Mouse (Mus musculus): ENCODE measurements around the gene Celf2.
A peak's percentile ranks its signal among the peaks of the same experiment; 100 is the strongest.
"Not testable (repeated sequence)": the region's sequence is repeated elsewhere in the genome, so short reads cannot be mapped to it uniquely, and the experiment has no call there.

The Celf2 gene

GRCm38 (mm10) chr2:7509463-7509862 lies at the start of gene Celf2:
TSS of gene Celf2 (minus strand) at chr2:7509563.
- not testable (repeated sequence) for DNase-seq (ENCODE audit: inconsistent ontology term)

- peak; percentile 41 for DNase-seq (ENCODE audit: inconsistent ontology term)
Measured at GRCm38 (mm10) chr2:7555144-7555892, 46.0 kb upstream of the Celf2 start.

GRCm38 (mm10) chr2:7554601-7555000 lies 45.2 kb upstream of the Celf2 start:
- DNase-seq (ENCODE audit: inconsistent ontology term) = no peak

GRCm38 (mm10) chr2:7552887-7553286 lies 43.5 kb upstream of the Celf2 start:
- peak; percentile 26 for DNase-seq (ENCODE audit: inconsistent ontology term)

- DNase-seq (ENCODE audit: inconsistent ontology term) = peak; percentile 65
Measured at GRCm38 (mm10) chr2:7548886-7549285, 39.5 kb upstream of the Celf2 start.

GRCm38 (mm10) chr2:7534615-7535204 lies 25.3 kb upstream of the Celf2 start:
- DNase-seq (ENCODE audit: inconsistent ontology term) = no peak

GRCm38 (mm10) chr2:7534195-7534594 lies 24.8 kb upstream of the Celf2 start:
- DNase-seq (ENCODE audit: inconsistent ontology term) = no peak

GRCm38 (mm10) chr2:7531185-7531960 lies 22.0 kb upstream of the Celf2 start:
- peak; percentile 69 for DNase-seq (ENCODE audit: inconsistent ontology term)

GRCm38 (mm10) chr2:7530461-7531184 lies 21.3 kb upstream of the Celf2 start:
- DNase-seq (ENCODE audit: inconsistent ontology term) = no peak

- DNase-seq (ENCODE audit: inconsistent ontology term) = peak; percentile 43
Measured at GRCm38 (mm10) chr2:7529637-7530036, 20.3 kb upstream of the Celf2 start.

- peak; percentile 22 for DNase-seq (ENCODE audit: inconsistent ontology term)
Measured at GRCm38 (mm10) chr2:7526696-7527095, 17.3 kb upstream of the Celf2 start.

- DNase-seq (ENCODE audit: inconsistent ontology term) = peak; percentile 5
Measured at GRCm38 (mm10) chr2:7519473-7519872, 10.1 kb upstream of the Celf2 start.

- no peak for DNase-seq (ENCODE audit: inconsistent ontology term)
Measured at GRCm38 (mm10) chr2:7493420-7493819, 15.9 kb downstream of the Celf2 start.

GRCm38 (mm10) chr2:7484974-7485373 lies 24.4 kb downstream of the Celf2 start:
- DNase-seq (ENCODE audit: inconsistent ontology term) = no peak

- no peak for DNase-seq (ENCODE audit: inconsistent ontology term)
Measured at GRCm38 (mm10) chr2:7482062-7482461, 27.3 kb downstream of the Celf2 start.

- no peak for DNase-seq (ENCODE audit: inconsistent ontology term)
Measured at GRCm38 (mm10) chr2:7460329-7461056, 48.9 kb downstream of the Celf2 start.

- DNase-seq (ENCODE audit: inconsistent ontology term) = no peak
Measured at GRCm38 (mm10) chr2:7438721-7439282, 70.6 kb downstream of the Celf2 start.

- DNase-seq (ENCODE audit: inconsistent ontology term) = no peak
Measured at GRCm38 (mm10) chr2:7426481-7426880, 82.9 kb downstream of the Celf2 start.

- DNase-seq (ENCODE audit: inconsistent ontology term) = no peak
Measured at GRCm38 (mm10) chr2:7400530-7400929, 108.8 kb downstream of the Celf2 start.

- peak; percentile 22 for DNase-seq (ENCODE audit: inconsistent ontology term)
Measured at GRCm38 (mm10) chr2:7395935-7396334, 113.4 kb downstream of the Celf2 start.

- peak; percentile 20 for DNase-seq (ENCODE audit: inconsistent ontology term)
Measured at GRCm38 (mm10) chr2:7395473-7395872, 113.9 kb downstream of the Celf2 start.
